Mouse (Mus musculus) heart, embryonic 13.5 days (tissue): ENCODE data around the gene Arsb. TPM values are rescaled to one million over a fixed set of nuclear protein-coding genes. Genes with fewer than 3 reads are reported as not detected.

Source experiments
- ATAC-seq: fragments of 200-750 bp; cut with Nextera tagmentation; 2 replicates; pipeline ENCODE4 v1.8.0; 2017; ENCODE audit warnings: moderate TSS enrichment; ENCODE audit not compliant: insufficient number of reproducible peaks, low FRiP score, low TSS enrichment; ENCODE audit errors: extremely low read depth
- H3K27ac ChIP-seq: fragments of 300-500 bp; sonication (generic); replicated peaks from 2 replicates; pipeline ENCODE4 v1.5.1; 2015; ENCODE audit warnings: moderate library complexity, mild to moderate bottlenecking, inconsistent platforms
- H3K27me3 ChIP-seq: fragments of 300-500 bp; sonication (generic); replicated peaks from 2 replicates; pipeline ENCODE4 v1.6.1; 2015; ENCODE audit warnings: mild to moderate bottlenecking, inconsistent platforms
- H3K36me3 ChIP-seq: fragments of 300-500 bp; sonication (generic); 2 replicates; pipeline ENCODE4 v1.6.1; 2015; ENCODE audit warnings: mild to moderate bottlenecking, inconsistent platforms
- H3K4me1 ChIP-seq: fragments of 300-500 bp; sonication (generic); 2 replicates; pipeline ENCODE4 v1.6.1; 2015; ENCODE audit warnings: inconsistent platforms
- H3K4me2 ChIP-seq: fragments of 300-500 bp; sonication (generic); 2 replicates; pipeline ENCODE4 v1.6.1; 2015; ENCODE audit warnings: inconsistent platforms, mild to moderate bottlenecking, moderate library complexity
- H3K4me3 ChIP-seq: fragments of 300-500 bp; sonication (generic); 2 replicates; pipeline ENCODE4 v1.5.1; 2015; ENCODE audit warnings: moderate library complexity, mild to moderate bottlenecking, inconsistent platforms
- H3K9ac ChIP-seq: fragments of 300-500 bp; sonication (generic); 2 replicates; pipeline ENCODE4 v1.6.1; 2015; ENCODE audit warnings: inconsistent platforms, mild to moderate bottlenecking, moderate library complexity
- H3K9me3 ChIP-seq: fragments of 300-500 bp; sonication (generic); 2 replicates; pipeline ENCODE4 v1.6.1; 2016; ENCODE audit warnings: inconsistent platforms
- WGBS: fragments of 180-500 bp; shearing (Covaris S2); methylation state at CpG from one replicate; pipeline ENCODE4 v1.1.7; 2015; ENCODE audit warnings: mixed read lengths; 5-methylcytosine and 5-hydroxymethylcytosine counted together
- polyA plus RNA-seq: library from polyadenylated mRNA; unstranded; fragments of >200 nt; fragmentation: Nextera tagmentation; extraction: Ambion mirVana; gene quantifications from 2 replicates; pipeline ENCODE4 v1.2.1, GENCODE M21; 2015

Arsb gene
- polyA plus RNA-seq, 1 experiment from 2014 or later = 9.0 TPM

DNA sequence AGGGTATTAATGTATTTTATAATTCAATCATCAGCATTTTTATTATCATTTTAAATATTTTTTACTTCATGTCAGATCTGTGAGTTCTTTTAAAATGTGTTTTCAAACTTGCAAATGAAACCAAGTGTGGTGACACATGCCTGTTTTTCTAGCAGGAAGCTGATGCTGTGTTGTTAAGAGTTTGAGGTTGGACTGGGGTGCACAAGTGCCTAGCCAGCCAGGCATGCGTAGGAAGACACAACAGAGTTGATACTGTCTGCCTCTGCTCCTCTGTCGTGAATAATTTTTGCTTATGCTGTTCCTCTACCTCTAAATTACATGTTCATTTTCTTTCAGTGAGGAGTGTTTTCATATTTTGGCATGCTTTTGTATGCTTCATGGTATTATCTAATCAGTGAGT lies 122.7 kb downstream of the Arsb start:
- Histone ChIP-seq H3K27ac (no peak overlapping the region), H3K9me3 (no peaks in the 10 kb centered on the region), H3K9ac (no peak overlapping the region), H3K4me1 (peaks cover 48% of the 10 kb centered on the region), H3K4me2 (no peak overlapping the region), H3K27me3 (no peaks in the 10 kb centered on the region), H3K36me3 (no peaks in the 10 kb centered on the region), H3K4me3 (no peak overlapping the region)
- WGBS = 38% methylated on average over 2 of the region's 2 CpGs
- no peak for ATAC-seq

DNA sequence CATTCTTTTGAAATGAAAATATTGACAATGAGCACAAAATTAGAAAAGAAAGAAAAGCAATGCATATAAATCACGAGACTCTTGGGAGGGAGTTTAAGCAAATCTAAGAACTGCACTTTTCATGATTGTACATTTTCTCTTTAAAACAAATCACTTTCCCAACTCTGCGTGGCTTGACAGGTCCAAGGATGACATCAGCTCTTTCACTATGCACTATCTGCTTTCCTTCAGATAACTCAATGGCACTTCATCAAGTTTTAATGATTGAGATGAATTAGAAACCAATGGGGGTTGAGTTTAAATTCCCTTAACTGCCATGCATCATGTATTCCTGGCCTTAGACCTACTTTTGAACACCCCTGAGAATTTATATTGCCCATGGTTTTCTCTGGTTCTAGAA lies 124.0 kb downstream of the Arsb start:
- H3K4me2 ChIP-seq = no peak overlapping the region
- no peaks in the 10 kb centered on the region for H3K9me3 ChIP-seq
- no peaks in the 10 kb centered on the region for H3K27me3 ChIP-seq
- H3K36me3 ChIP-seq = no peaks in the 10 kb centered on the region
- 0 out of 2 replicates have a peak overlapping the region, but pooled peaks have one; percentile 20 for H3K27ac ChIP-seq
- 42% methylated on average over 2 of the region's 2 CpGs for WGBS
- no peak overlapping the region for H3K4me3 ChIP-seq
- ATAC-seq = no peak
- H3K9ac ChIP-seq = no peak overlapping the region
- H3K4me1 ChIP-seq = peaks cover 47% of the 10 kb centered on the region

DNA sequence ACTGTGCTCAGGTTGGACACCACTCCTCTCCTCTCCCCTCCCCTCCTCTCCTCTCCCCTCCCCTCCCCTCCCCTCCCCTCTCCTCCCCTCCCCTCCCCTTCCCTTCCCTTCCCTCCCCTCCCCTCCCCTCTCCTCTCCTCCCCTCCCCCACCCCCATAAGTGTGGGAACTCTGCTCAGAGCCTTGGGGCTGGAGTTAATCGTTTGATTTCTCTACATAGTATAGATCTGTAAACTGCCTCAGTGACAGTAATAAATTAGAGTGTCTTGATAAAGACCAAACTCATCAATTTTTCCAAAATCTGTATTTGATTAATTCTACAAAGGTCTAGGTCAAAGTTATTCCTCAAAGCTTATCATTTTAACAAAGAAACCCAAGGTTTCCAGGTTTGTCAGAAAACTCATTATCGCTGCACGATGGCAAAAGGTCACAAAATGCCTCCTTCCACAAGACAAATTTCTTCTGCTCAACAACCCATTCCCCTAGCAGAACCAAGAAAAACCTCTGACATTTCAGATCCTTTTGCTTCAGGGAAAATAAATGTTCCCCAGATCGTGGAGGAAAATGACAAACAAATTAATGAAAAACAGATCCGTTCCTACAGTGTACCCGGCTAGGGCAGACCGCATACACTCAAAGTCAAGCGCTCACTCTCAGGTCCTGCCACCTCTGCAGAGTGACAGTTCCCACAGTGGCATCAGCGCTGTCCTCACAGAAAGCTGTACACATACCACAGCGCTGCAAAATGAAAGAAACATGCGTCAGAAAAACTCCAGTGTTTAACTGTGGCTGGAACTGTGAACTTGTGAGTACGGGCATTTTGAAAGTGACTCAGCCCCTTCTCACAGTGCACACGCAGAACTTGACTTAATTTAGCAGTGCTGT lies 126.8 kb downstream of the Arsb start:
- no peak for ATAC-seq
- H3K36me3 ChIP-seq = no peaks in the 10 kb centered on the region
- H3K27ac ChIP-seq = peak overlapping the region; percentile 46; the same call in 1 of the 2 replicates
- no peak overlapping the region for H3K4me3 ChIP-seq
- peak overlapping the region; percentile 52 for H3K4me2 ChIP-seq
- 48% methylated on average over 13 of the region's 13 CpGs for WGBS
- H3K27me3 ChIP-seq = no peaks in the 10 kb centered on the region
- no peaks in the 10 kb centered on the region for H3K9me3 ChIP-seq
- H3K9ac ChIP-seq = peak overlapping the region; percentile 37
- H3K4me1 ChIP-seq = peaks cover 43% of the 10 kb centered on the region

DNA sequence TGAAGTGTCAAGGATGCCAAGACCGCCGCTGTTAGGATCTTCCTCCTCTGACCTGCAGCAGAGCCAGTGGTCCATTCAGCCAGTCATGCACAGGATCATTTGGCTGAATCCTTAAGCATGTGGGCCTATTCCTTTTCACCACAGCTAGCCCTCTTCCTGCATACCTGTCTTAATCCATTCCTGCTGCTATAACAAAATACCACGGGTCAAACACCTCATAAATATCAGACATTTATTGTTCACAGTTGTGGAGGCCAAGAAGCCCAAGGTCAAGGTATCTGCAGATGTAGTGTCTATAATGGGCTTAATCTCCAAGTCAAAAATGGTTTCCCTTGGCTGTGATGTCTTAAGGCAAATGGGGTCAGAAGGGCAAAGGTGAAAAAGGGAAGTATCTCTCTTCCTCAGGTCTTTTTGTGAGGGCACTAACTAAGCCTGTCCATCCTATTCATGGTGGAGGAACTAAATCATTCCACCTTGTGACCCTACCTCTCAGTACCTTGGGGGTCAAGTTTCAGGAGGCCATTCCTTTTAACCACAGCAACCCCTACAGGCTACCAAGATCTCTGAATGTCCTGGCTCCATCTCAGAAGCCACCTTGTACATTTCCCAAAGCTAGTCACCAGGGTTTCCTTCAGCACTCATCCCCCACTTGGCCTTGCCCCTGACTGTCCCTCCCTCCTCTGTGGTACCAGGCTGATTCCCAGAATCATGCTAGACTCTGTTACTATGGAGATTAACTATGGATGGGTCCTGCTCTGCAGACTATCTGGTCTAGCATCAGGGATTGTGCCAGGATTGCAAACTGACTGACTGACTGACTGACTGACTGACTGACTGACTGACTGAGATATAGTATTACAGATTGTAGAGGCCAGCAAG lies 128.2 kb downstream of the Arsb start:
- no peaks in the 10 kb centered on the region for H3K27me3 ChIP-seq
- H3K36me3 ChIP-seq = no peaks in the 10 kb centered on the region
- no peak overlapping the region for H3K27ac ChIP-seq
- no peak overlapping the region for H3K9ac ChIP-seq
- 83% methylated on average over 3 of the region's 3 CpGs for WGBS
- H3K4me1 ChIP-seq = peaks cover 31% of the 10 kb centered on the region
- H3K9me3 ChIP-seq = no peaks in the 10 kb centered on the region
- no peak for ATAC-seq
- H3K4me3 ChIP-seq = no peak overlapping the region
- no peak overlapping the region for H3K4me2 ChIP-seq

DNA sequence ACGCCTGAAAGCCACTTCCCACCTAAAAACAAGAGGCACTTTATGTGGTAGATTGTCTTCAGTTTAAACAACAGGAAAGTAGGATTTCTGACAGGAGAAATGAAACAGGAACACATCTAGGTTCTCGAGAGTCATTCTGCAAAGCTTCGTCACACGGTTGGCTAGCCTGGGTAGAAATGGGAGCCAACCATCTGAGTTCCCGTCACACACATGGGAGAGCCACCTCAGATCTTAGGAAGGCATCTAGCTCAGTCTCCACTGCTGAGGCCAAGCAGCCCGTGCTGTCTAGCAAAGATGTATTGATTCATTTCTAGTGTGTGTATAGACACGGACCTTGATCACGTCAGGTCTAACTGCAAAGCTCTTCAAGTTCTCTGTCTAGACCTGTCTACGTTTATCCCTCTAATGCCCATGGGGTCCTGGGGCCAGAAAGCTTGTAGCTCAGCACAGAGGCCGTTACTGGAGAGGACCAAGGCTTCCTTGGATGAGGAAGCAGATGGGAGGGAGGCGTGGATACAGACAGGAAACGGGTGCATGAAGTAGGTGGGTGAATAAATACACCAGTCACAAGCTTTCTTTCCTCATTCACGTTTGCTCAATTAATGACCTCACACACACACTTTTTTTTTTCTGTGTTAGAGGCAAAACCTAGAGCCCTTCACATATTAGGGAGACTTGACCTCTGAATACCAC lies 129.7 kb downstream of the Arsb start:
- Histone ChIP-seq H3K9ac (no peak overlapping the region), H3K27me3 (no peaks in the 10 kb centered on the region), H3K36me3 (no peaks in the 10 kb centered on the region), H3K27ac (no peak overlapping the region), H3K4me2 (no peak overlapping the region), H3K4me1 (peaks cover 22% of the 10 kb centered on the region), H3K9me3 (no peaks in the 10 kb centered on the region), H3K4me3 (no peak overlapping the region)
- WGBS = 69% methylated on average over 13 of the region's 13 CpGs
- ATAC-seq = no peak

DNA sequence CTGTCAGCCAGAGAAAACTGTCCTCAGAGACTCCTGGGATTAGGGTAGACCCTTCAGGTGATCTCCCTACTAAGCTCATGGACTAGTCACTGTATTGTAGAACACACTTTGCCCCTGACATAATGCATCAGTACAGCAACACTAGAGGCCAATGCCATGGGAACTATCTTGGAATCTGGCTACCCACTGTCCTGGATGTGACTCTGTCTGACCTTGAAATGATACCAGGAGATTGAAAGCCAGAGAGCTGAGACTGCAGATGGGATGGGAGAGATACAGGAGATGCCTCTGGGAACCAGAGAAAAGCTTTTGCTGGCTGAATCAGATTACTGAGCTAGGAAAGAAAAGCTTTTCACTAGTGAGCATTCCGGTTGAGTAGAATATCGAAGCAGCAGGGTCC lies 130.7 kb downstream of the Arsb start:
- Histone ChIP-seq H3K9ac (no peak overlapping the region), H3K4me3 (no peak overlapping the region), H3K27ac (no peak overlapping the region), H3K4me1 (peaks cover 16% of the 10 kb centered on the region), H3K4me2 (no peak overlapping the region), H3K36me3 (no peaks in the 10 kb centered on the region), H3K27me3 (no peaks in the 10 kb centered on the region), H3K9me3 (no peaks in the 10 kb centered on the region)
- ATAC-seq = no peak
- 83% methylated on average over 2 of the region's 2 CpGs for WGBS

DNA sequence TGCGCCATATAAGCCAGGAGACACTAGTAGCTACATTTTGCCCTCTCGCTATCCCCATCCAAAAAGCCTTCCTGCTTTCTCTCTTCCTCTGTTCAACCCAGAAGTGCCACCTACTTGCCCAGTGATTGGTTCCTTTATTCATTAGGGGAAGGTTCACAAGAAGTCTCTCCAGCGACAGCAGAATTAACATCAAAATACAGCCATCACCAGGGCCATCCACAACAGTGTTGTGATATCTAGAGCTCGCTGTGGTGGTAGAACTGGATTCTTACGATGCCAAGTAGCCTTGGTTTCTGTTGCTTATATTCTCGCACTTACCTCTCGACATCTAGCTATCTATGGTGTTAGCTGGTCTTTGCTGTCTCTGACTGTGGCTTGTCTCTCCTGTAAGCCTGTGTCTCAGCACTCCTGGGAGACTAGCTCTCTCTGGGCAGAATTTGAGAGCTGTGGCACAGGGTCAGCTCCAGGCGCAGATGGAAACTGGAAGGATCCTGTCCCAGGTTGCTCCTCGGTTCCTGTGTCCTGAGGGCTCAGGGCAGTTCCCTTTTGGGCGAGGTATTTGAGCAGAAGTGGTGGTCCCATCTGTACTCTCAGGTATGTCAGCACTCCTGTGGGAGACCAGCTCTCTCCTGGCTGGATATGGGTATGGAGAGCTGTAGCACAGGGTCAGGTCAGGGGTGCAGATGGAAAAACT lies 135.3 kb downstream of the Arsb start:
- no peak for ATAC-seq
- WGBS = 76% methylated on average over 10 of the region's 10 CpGs
- no peaks in the 10 kb centered on the region for H3K27me3 ChIP-seq

DNA sequence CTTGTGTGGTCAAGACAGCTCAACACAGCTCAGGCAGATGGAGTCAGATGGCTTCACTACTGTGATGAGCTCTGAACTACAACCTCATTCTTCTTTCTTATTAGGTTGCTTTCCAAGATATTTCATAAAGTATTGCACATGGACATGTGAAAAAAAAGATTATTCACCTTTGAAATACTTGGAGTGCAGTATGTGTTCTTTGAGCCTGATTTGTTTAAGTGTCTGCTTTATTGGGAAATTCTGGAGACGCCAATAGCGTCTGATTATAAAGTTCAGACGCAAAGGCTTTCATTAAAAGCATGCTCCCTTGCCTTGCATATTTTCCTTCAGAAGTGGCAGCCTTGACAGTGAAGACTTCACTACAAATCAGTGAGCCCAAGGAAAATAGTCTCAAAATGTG lies 136.5 kb downstream of the Arsb start:
- no peak for ATAC-seq
- 89% methylated on average over 3 of the region's 3 CpGs for WGBS
- Histone ChIP-seq H3K4me2 (no peak overlapping the region), H3K9ac (no peak overlapping the region), H3K27me3 (no peaks in the 10 kb centered on the region), H3K27ac (no peak overlapping the region), H3K4me3 (no peak overlapping the region), H3K36me3 (no peaks in the 10 kb centered on the region), H3K9me3 (no peaks in the 10 kb centered on the region), H3K4me1 (peaks cover 9% of the 10 kb centered on the region)

More for the DNA sequence above, 135.3 kb downstream of the Arsb start:
- no peaks in the 10 kb centered on the region for H3K9me3 ChIP-seq
- H3K4me2 ChIP-seq = no peak overlapping the region
- no peak overlapping the region for H3K4me3 ChIP-seq
- H3K27ac ChIP-seq = no peak overlapping the region
- H3K4me1 ChIP-seq = peaks cover 9% of the 10 kb centered on the region
- no peaks in the 10 kb centered on the region for H3K36me3 ChIP-seq
- no peak overlapping the region for H3K9ac ChIP-seq

DNA sequence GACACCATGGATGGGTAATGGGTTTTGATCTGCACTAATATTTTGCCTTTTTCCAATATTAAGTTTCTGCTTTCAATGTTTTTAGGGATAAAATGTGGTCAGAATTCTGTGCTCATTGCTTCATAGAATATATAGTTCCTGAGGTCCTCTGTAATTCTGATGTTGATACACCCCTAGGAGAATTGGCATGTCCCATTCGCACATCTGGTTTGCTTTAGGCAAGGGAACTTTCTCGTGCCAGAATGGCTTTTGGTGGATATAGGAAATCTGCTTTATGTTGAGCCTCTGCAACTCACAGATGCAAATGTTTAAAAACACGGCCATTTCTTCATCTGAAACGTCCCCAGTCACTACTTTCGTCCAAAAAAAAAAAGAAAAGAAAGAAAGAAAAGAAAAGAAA lies 138.4 kb downstream of the Arsb start:
- no peak overlapping the region for H3K27ac ChIP-seq
- no peaks in the 10 kb centered on the region for H3K9me3 ChIP-seq
- 73% methylated on average over 5 of the region's 5 CpGs for WGBS
- no peak overlapping the region for H3K4me3 ChIP-seq
- H3K4me2 ChIP-seq = no peak overlapping the region
- H3K27me3 ChIP-seq = no peaks in the 10 kb centered on the region
- H3K36me3 ChIP-seq = no peaks in the 10 kb centered on the region
- no peak for ATAC-seq
- H3K9ac ChIP-seq = no peak overlapping the region
- H3K4me1 ChIP-seq = peaks cover 9% of the 10 kb centered on the region

DNA sequence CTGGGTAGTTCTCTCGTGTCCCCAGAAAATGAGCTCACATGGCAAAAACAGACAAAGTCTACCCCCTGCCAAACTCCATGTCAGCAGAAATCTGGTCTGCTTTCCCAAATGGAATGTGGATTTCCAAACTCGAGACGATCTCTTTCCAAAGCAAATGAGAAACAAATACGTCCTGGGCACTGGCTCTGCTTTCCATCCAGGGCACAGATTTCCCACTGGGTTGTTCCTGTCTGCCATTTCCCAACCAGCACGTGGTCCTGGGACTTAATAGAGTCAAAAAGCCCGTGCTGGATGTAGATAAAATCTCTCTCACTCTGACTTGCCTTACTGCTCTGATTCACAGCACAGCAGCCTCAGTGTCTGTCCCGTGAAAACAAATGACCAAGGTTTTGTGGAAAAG lies 139.6 kb downstream of the Arsb start:
- Histone ChIP-seq H3K9me3 (no peaks in the 10 kb centered on the region), H3K4me1 (peaks cover 14% of the 10 kb centered on the region), H3K27me3 (no peaks in the 10 kb centered on the region), H3K9ac (no peak overlapping the region), H3K27ac (no peak overlapping the region), H3K4me2 (no peak overlapping the region), H3K36me3 (no peaks in the 10 kb centered on the region), H3K4me3 (no peak overlapping the region)
- ATAC-seq = no peak
- WGBS = 41% methylated on average over 7 of the region's 7 CpGs
